Mouse (Mus musculus): Measurements from ENCODE around the gene Lrrc8d.

- TF ChIP-seq POLR2A (IDR thresholded peaks at IDR 0.05; ENCODE audit: borderline replicate concordance, insufficient read depth, low read length), result no peak
- TF ChIP-seq CTCF (IDR thresholded peaks at IDR 0.05; ENCODE audit: borderline replicate concordance, insufficient read depth, low read depth, low read length), result no peak
Measured at GRCm38 (mm10) chr5:105679921-105680843, 19.6 kb upstream of the Lrrc8d start.

Data from cerebellum, adult 2 months (tissue).